Mouse (Mus musculus): ENCODE data around the gene Ppp1r2.

GRCm38 (mm10) chr16:31303276-31303675 lies 28.2 kb upstream of the Ppp1r2 start:
- TF ChIP-seq POLR2A (IDR thresholded peaks at IDR 0.05; ENCODE audit: insufficient read length, low read depth): no peak
- TF ChIP-seq MYOD1 (IDR thresholded peaks at IDR 0.05; ENCODE audit: control insufficient read depth in 1 of 3, insufficient read length in 2 of 3, low read depth in 2 of 3): no peak
- no peak for TF ChIP-seq POLR2AphosphoS2 (IDR thresholded peaks at IDR 0.05; ENCODE audit: insufficient read length, low read depth)
- no peak for TF ChIP-seq USF1 (IDR thresholded peaks at IDR 0.05; ENCODE audit: low read depth)
- TF ChIP-seq E2F4 (IDR thresholded peaks at IDR 0.05; ENCODE audit: insufficient read depth): no peak
- no peak for TF ChIP-seq TCF3 (IDR thresholded peaks at IDR 0.05; ENCODE audit: insufficient read length, low read depth)
- no peak for TF ChIP-seq CEBPB (IDR thresholded peaks at IDR 0.05; ENCODE audit: insufficient read depth, poor library complexity, severe bottlenecking)
- TF ChIP-seq MAX (IDR thresholded peaks at IDR 0.05; ENCODE audit: low read depth): no peak
